Mouse (Mus musculus): ENCODE measurements around the gene Ddit4. TPM values are rescaled to one million over a fixed set of nuclear protein-coding genes. Genes with fewer than 3 reads are reported as not detected.

Gene Ddit4
- polyA plus RNA-seq, 1 experiment from 2014 or later: 93.1 TPM

- peaks cover 39% of the 10 kb centered on the region for H3K4me1 ChIP-seq
- peak overlapping the region; percentile 47 for H3K4me2 ChIP-seq
- H3K9me3 ChIP-seq: no peaks in the 10 kb centered on the region
- ATAC-seq (ENCODE audit: insufficient number of reproducible peaks, insufficient read depth, low FRiP score, low TSS enrichment, low read depth): no peak
- peak overlapping the region; percentile 51 for H3K9ac ChIP-seq
- peak overlapping the region; percentile 79 for H3K27ac ChIP-seq
- H3K27me3 ChIP-seq: no peaks in the 10 kb centered on the region
- H3K4me3 ChIP-seq: no peak overlapping the region; the same call in 1 of the 2 replicates
- WGBS: 19% methylated on average over 25 of the region's 25 CpGs
- no peaks in the 10 kb centered on the region for H3K36me3 ChIP-seq
Measured at GRCm38 (mm10) chr10:59957171-59958149, 5.8 kb upstream of the Ddit4 start.

DNA sequence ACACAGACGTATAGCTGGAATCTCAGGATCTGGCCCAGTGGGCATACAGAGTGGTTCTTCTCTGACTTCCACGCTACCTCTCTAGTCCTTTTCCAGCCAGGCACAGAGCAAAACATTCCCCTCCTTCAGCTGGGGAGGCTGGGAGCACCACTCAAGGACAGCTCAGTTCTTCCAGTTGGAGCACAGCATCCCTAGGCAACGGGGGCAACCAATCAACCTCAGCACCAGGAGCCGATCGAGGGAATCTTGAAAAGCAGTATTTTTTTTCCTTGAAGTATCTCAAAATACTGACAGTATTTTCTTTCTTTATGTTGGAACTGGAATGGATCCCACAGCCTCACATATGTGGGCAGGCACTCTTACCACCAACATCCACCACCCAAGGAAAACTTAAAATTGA, 5.0 kb upstream of the Ddit4 start:
- peak overlapping the region; percentile 79 for H3K27ac ChIP-seq
- no peak overlapping the region for H3K9ac ChIP-seq
- H3K4me3 ChIP-seq: no peak overlapping the region
- H3K27me3 ChIP-seq: no peaks in the 10 kb centered on the region
- H3K4me2 ChIP-seq: no peak overlapping the region
- WGBS: 61% methylated on average over 5 of the region's 5 CpGs
- H3K36me3 ChIP-seq: no peaks in the 10 kb centered on the region
- H3K9me3 ChIP-seq: no peaks in the 10 kb centered on the region
- no peak for ATAC-seq (ENCODE audit: insufficient number of reproducible peaks, insufficient read depth, low FRiP score, low TSS enrichment, low read depth)
- peaks cover 42% of the 10 kb centered on the region for H3K4me1 ChIP-seq

DNA sequence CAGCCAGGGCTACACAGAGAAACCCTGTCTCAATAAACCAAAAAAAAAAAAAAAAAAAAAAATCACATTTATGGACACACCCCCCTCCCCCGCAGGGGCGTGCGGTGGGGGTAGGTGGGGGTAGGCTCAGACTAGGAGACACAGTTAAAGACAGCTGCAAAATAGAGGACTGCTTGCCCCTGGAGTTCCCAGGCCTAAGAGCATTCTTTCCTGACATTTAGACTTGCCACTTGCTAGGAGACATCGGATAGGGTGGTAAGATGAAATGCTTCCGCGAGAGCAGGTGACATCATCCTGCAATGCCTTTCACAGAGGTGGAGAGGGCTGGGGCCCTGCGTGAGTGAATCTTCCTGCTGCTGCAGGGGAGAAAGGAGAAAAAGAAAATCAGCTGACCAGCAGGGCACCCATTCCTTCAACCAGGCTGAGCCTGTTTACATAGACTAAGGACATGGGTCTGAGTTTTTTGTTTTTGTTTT, 2.0 kb upstream of the Ddit4 start:
- no peak overlapping the region for H3K9ac ChIP-seq
- H3K4me2 ChIP-seq: no peak overlapping the region
- ATAC-seq (ENCODE audit: insufficient number of reproducible peaks, insufficient read depth, low FRiP score, low TSS enrichment, low read depth): no peak
- peaks cover 52% of the 10 kb centered on the region for H3K4me1 ChIP-seq
- 0 out of 2 replicates have a peak, but pooled peaks cover 5% of the 10 kb centered on the region for H3K36me3 ChIP-seq
- no peak overlapping the region for H3K4me3 ChIP-seq
- H3K27ac ChIP-seq: no peak overlapping the region
- 26% methylated on average over 7 of the region's 7 CpGs for WGBS
- H3K27me3 ChIP-seq: no peaks in the 10 kb centered on the region
- no peaks in the 10 kb centered on the region for H3K9me3 ChIP-seq

DNA sequence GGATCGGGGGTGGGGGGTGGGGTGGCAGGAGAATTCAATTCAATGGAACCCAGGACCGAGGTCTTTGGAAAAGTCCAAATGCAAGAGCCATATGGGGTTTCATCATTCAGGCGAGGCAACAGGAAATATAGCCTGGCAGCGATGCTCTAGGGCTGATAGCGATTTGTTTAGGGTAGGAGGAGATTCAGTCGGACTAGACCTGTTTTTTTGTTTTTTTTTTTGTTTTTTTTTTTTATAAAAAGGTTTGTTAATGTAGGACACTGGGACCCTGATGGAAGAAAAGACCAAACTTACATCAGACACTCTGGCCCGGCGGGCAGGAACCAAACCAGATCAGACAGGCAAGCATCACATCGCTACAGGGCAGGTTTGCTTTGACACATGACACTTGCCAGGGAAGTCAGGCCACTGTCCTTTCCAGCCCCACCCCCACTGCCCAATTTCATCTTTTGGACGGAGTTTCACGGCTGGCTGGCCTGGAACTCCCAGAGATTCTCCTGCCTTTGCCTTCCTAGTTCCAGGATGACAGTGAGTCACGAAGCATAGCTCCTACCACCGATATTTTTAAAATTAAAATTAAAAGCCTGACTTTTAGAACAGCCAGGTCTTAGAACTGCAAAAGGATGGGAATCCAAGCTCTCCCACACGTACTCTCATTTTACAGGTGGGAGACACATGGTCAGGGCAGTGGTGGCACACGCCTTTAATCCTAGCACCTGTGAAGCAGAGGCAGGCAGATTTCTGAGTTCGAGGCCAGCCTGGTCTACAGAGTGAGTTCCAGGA, 1.3 kb upstream of the Ddit4 start:
- Histone ChIP-seq H3K4me1 (peaks cover 52% of the 10 kb centered on the region), H3K9ac (peak overlapping the region; percentile 83), H3K27me3 (no peaks in the 10 kb centered on the region), H3K36me3 (0 out of 2 replicates have a peak, but pooled peaks cover 5% of the 10 kb centered on the region), H3K4me2 (peak overlapping the region; percentile 96), H3K27ac (peak overlapping the region; percentile 96), H3K4me3 (peak overlapping the region; percentile 99), H3K9me3 (no peaks in the 10 kb centered on the region)
- ATAC-seq (ENCODE audit: insufficient number of reproducible peaks, insufficient read depth, low FRiP score, low TSS enrichment, low read depth): no peak
- 19% methylated on average over 16 of the region's 16 CpGs for WGBS

GRCm38 (mm10) chr10:59952152-59952780, 632 bp upstream of the Ddit4 start:
- 0 out of 2 replicates have a peak, but pooled peaks cover 5% of the 10 kb centered on the region for H3K36me3 ChIP-seq
- under 1% methylated on average over 31 of the region's 31 CpGs for WGBS
- peak; percentile 34; the same call in 1 of the 2 replicates for ATAC-seq (ENCODE audit: insufficient number of reproducible peaks, insufficient read depth, low FRiP score, low TSS enrichment, low read depth)
- peak overlapping the region; percentile 83 for H3K9ac ChIP-seq
- peak overlapping the region; percentile 99 for H3K4me3 ChIP-seq
- H3K27ac ChIP-seq: peak overlapping the region; percentile 96
- H3K27me3 ChIP-seq: no peaks in the 10 kb centered on the region
- no peaks in the 10 kb centered on the region for H3K9me3 ChIP-seq
- H3K4me2 ChIP-seq: peak overlapping the region; percentile 96
- H3K4me1 ChIP-seq: peaks cover 45% of the 10 kb centered on the region

DNA sequence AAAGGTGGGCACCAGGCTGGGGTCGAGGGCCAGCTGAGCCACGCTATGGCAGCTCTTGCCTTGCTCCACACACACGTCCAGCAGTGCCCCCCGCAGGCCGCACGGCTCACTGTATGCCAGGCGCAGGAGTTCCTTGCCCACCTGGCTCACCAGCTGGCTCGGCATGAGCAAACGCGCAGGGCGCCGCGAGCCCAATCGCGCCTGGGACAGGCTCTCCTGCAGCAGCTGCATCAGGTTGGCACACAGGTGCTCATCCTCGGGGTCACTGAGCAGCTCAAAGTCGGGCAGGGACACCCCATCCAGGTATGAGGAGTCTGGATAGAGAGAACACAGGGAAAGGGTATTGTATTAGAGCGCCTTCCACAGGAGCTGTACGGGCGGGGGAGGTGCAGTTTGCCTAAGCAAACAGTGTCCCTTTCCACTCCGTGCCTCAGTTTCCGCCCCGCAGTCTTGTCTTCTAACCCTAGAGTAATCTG, 880 bp downstream of the Ddit4 start:
- no peak for ATAC-seq (ENCODE audit: insufficient number of reproducible peaks, insufficient read depth, low FRiP score, low TSS enrichment, low read depth)
- Histone ChIP-seq H3K4me2 (peak overlapping the region; percentile 96), H3K36me3 (0 out of 2 replicates have a peak, but pooled peaks cover 5% of the 10 kb centered on the region), H3K27ac (peak overlapping the region; percentile 96), H3K9ac (peak overlapping the region; percentile 99), H3K9me3 (no peaks in the 10 kb centered on the region), H3K4me3 (peak overlapping the region; percentile 99), H3K4me1 (peaks cover 35% of the 10 kb centered on the region), H3K27me3 (no peaks in the 10 kb centered on the region)
- 0% methylated on average over 23 of the region's 23 CpGs for WGBS

DNA sequence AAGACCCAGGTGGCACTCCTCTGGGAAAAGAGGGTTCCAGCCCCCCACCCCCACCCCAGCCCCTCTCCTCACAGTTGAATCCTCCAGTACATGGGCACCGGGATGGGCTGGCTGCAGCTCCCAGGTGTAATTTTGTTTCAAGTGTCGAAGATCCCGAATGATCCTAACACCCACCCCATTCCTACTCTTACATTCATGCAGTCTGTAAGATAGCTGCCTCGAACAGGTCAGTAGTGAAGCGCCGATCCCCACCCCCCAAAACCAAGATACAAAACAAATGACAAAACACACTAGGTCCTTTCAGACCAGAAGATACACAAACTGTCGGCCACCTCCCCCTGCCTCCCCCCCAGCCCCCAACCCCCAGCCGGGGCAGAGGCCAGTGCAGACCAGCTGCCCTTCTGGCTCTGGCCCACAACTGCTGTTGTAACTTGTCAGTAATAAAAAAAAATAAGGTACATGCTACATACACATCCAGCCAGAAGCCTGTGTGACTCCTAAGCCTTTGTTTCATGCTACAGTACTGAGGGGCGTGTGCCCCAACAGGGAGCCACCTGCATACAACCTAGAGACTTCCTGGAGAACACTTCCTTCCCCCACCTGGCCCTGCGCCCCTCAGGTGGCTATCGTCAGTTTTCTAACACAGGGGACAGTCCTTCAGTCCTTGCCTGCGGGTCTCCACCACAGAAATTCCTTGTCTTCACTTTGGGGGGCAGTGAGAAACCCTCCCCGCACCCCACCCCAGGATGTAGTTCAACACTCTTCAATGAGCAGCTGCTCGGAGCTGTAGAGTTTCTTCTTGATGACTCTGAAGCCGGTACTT, 1.6 kb downstream of the Ddit4 start:
- Histone ChIP-seq H3K9me3 (no peaks in the 10 kb centered on the region), H3K27ac (peak overlapping the region; percentile 96), H3K27me3 (no peaks in the 10 kb centered on the region), H3K4me3 (peak overlapping the region; percentile 99), H3K4me1 (peaks cover 35% of the 10 kb centered on the region), H3K36me3 (0 out of 2 replicates have a peak, but pooled peaks cover 5% of the 10 kb centered on the region), H3K9ac (peak overlapping the region; percentile 99), H3K4me2 (peak overlapping the region; percentile 96)
- no peak for ATAC-seq (ENCODE audit: insufficient number of reproducible peaks, insufficient read depth, low FRiP score, low TSS enrichment, low read depth)
- WGBS: 30% methylated on average over 15 of the region's 15 CpGs

GRCm38 (mm10) chr10:59949255-59949648, 2.4 kb downstream of the Ddit4 start:
- 64% methylated on average over 1 of the region's 1 CpGs for WGBS
- Histone ChIP-seq H3K4me3 (peak overlapping the region; percentile 99), H3K36me3 (0 out of 2 replicates have a peak, but pooled peaks cover 5% of the 10 kb centered on the region), H3K27me3 (no peaks in the 10 kb centered on the region), H3K4me2 (peak overlapping the region; percentile 96), H3K27ac (peak overlapping the region; percentile 96), H3K9ac (peak overlapping the region; percentile 99), H3K9me3 (no peaks in the 10 kb centered on the region), H3K4me1 (peaks cover 35% of the 10 kb centered on the region)
- ATAC-seq (ENCODE audit: insufficient number of reproducible peaks, insufficient read depth, low FRiP score, low TSS enrichment, low read depth): no peak

DNA sequence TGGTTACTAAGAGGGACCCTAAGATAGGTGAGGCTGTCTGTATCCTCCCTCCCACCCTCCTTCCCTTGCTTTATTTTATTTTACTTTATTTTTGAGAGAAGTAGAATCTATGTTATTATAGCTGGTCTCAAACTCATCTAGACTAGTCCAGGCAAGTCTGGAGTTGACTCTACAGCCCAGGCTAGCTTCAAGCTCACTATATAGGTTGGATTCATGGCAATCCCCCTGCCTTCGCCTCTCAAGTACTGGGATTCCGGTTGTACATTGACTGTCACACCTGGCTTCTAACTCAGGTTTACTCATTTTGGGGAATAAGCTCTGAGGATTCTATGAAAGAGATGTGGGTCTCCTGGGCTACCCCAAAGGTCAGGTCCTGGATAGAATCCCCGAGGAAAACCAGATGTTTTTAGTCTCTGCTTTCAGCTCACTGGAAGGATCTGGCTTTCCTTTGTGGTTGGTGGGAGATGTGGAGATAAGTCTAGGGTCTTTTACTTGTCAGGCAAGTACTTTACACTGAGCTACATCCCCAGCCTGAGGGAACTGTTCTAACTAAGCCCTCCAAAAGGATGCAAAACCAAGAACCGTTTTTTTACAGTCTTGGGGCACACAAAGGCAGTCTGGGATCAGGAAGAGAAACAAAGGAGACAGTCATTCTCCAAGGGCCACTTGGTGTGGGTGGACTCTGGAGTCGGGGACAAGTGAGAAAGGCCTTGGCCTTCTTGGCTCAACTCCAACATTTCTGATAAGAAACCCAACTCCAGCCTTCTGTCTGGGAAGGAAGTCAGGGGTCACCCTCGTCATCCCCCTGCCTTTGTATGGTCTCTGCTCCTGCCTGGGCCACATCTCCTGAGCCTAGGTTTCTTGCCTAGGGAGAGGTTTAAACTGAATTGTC, 3.0 kb downstream of the Ddit4 start:
- Histone ChIP-seq H3K4me3 (peak overlapping the region; percentile 99), H3K36me3 (0 out of 2 replicates have a peak, but pooled peaks cover 5% of the 10 kb centered on the region), H3K27me3 (no peaks in the 10 kb centered on the region), H3K4me1 (peaks cover 37% of the 10 kb centered on the region), H3K9ac (peak overlapping the region; percentile 99), H3K27ac (peak overlapping the region; percentile 96), H3K9me3 (no peaks in the 10 kb centered on the region), H3K4me2 (peak overlapping the region; percentile 96)
- ATAC-seq (ENCODE audit: insufficient number of reproducible peaks, insufficient read depth, low FRiP score, low TSS enrichment, low read depth): no peak
- WGBS: 33% methylated on average over 6 of the region's 6 CpGs

Data from embryonic facial prominence, embryonic 13.5 days (tissue).